Mouse (Mus musculus): ENCODE measurements around the gene Aspscr1. TPM values are rescaled to one million over a fixed set of nuclear protein-coding genes. Genes with fewer than 3 reads are reported as not detected.

The Aspscr1 gene
- total RNA-seq, 4 experiments from 2014 or later, result 32.2 to 39.8 (median 35.2) TPM

DNA sequence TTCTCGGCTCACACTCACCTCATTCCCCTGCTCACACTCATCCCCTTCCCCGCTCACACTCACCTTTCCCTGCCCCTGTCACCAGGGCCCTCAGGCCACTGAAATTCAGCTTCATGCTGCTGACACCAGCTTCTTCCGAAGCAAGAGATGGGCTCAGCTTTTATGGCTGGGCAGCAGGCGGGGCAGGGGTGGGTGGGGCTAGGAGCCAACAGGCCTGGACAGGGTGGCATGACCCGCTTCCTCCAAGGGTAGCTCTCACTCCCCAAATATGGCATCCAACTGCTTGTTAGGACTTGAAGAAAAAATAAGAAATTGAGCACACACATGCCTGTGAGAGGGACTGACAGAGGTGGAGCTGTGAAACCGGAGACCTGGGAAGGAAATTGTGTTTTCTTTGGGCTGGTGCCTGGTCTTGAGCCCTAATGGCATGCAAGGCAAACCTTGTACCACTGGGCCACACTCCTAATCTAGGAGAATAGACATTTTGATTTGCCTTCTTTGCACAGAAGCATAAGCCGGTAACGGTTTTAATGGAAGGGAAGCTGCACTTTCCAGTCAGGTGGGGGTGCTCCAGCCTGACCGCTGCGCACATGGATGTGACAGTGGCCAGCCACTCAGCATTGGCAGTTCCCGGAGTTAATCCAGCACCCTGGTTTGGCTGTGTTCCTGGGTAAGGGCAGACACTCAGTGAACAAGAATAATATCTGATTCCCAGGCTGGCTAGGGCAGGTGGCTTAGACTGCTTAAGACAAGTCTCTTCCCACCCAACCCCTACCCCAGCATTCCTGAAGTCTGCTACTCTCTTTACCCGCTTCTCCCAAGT, 59.3 kb downstream of the Aspscr1 start, which contains the start of gene Cbr2:
TSS of gene Cbr2 (minus strand) at position 257 of the 823 bp plus-strand sequence.
- no peak for DNase-seq (ENCODE audit: low spot score in 2 of 2)

DNA sequence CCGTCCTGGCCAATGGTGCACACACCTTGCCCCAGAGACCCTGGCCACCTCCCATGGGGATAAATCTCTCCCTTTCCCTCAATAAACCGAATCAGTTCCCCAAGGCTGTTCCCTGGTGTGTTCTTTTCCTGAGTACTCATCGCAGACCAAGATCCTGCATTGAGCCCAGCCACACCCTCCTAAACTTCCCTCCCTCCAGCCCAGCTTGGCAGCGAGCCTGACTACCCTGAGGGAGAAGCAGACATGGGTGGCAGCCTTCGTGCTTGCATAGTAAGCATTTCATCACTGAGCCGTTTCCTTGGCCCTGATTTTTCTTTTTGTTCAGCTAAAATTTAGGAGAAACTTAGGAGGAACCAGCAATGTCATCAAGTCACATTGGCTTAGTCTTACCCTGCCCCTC, 60.7 kb downstream of the Aspscr1 start:
- DNase-seq (ENCODE audit: low spot score in 2 of 2), result no peak

DNA sequence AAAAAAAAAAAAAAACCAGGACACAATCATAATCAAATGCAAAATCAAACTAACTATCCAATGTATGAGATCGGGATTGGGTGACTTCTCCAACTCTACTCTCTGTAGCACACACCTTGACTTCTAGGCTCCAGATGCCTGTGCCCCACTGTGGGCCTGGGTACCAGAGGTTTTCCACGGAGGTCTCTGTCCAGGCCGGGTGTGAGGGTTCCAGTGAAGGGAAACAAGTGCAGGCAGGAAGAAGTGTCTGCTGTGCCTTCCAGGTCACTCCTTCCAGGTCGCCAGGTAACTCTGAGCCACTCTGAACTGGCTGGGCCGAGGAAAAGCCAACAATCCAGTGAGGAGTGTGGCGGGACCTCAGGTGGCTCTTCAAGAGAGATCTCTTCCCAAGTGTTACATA, 63.7 kb downstream of the Aspscr1 start:
- no peak for DNase-seq (ENCODE audit: low spot score in 2 of 2)

DNA sequence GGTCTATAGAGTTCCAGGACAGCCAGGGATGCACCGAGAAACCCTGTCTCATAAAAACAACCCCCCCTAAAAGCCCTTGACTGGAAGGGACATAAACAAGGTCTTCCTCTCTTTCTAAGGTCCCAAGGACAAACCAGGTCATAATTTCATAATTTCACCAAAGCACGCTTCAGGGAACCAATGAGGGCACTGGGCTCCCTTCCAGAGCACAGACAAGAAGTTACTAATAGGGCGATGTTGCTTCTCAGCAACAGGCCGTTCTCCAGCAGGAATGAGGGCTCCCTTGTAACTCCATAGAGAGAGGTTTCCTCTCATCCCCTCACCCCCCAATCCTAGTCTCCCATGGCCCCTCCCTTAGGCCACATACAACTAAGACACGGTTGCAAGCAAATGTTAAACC, 68.2 kb downstream of the Aspscr1 start:
- no peak for DNase-seq (ENCODE audit: low spot score in 2 of 2)

DNA sequence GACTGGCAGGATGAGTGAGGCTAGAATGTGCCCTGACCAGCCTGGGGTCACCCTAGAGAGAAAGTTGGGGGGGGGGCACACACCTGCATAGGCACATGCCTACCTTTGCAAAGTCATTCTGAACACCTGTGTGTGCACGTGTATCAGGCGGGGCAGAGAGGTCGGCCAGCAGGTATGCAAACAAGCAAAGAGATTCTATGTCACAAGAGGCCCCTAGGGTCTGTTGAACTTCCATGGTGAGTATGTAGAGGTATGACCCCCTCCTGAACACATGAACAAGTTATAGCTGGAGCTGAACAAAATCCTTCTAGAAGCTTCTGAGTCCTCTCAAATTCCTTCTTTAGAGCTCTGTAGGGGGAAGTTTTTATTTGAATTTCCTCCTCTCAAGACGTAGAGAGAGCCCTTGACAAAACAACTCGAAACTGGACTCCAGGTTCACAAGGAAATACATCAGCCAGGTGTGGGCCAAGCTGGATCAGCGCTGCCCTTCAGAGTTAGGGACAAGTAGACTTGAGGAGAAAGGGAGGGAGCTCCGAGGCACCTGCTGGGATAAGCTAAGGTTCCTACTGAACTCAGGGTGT, 71.4 kb downstream of the Aspscr1 start:
- no peak for DNase-seq (ENCODE audit: low spot score in 2 of 2)

DNA sequence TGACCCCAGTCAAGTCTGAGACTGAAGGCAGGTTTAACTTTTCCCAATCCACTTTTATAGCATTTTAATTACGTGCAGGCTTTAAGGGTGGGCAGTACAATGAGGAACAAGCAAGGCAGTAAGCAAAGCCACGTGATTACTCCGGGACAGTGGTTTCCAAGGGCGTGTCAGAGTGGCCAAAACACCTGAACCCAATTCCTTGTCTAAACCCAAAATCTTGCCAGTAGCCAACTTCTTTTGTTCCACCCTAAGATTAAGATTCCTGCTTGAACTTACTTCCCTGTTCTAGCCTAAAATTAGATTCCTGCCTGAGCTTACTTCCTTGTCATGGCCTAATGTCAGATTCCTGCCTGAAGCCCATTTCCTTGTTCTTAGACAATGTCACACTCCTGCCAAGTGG, 75.2 kb downstream of the Aspscr1 start:
- DNase-seq (ENCODE audit: low spot score in 2 of 2), result no peak

DNA sequence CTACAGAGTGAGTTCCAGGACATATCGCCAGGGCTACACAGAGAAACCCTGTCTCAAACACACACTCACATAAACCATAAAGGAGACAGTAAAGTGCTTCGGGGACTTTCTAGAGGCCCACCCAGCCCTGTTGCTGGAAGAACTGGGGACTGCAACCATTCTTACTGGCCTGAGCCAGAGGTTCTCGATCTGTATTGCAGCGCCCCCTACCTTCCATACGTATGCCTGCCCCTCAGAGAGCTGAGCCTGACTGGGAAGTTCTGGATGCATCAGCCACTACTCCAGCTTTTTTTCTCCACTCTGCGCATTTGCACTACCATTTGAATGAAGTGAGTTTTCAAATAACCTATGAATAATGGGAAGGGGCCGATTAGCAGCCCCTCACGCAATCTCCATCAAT, 76.7 kb downstream of the Aspscr1 start:
- no peak for DNase-seq (ENCODE audit: low spot score in 2 of 2)

DNA sequence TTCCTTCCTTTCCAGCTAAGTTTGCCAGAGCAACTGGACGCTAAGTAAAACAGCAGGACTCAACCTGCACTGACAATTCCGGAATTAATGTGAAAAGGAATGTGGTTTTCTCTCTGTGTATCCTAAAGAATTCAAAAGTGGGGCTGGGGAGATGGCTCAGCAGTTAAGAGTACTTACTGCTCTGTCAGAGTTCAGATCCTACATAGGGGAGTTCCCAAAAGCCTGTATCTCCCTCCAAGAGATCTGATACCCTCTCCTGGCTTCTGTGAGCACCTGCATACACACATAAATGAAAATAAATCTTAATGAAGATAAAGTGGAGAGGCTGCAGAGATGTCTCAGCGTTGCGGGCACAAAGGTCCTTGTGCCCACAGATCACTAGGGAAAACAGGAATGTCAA, 78.8 kb downstream of the Aspscr1 start:
- DNase-seq (ENCODE audit: low spot score in 2 of 2), result no peak

Small RNAs within 50 kb of the gene (microRNA-seq; reads per million reads assigned to microRNA genes)
- not detected for gene Mir6936

Other genes with a start within 250 kb of the Aspscr1 start
- gene Nploc4, start 235.3 kb upstream of the Aspscr1 start, total RNA-seq (2022), result 10 to 100 TPM; 87.7 to 97.5 (median 90.6) TPM
- gene Tspan10, start 230.3 kb upstream of the Aspscr1 start, total RNA-seq (2022), result 1 to 10 TPM in 1 of 4 experiments, not detected in 3; 1.2 TPM
- 1 to 10 TPM in 2 of 4 experiments, under 1 TPM in 2; 0.70 to 1.0 (median 0.94) TPM for gene Pde6g, start 219.5 kb upstream of the Aspscr1 start, total RNA-seq (2022)
- gene Oxld1, start 214.9 kb upstream of the Aspscr1 start, total RNA-seq (2022), result 10 to 100 TPM; 20.4 to 26.4 (median 22.2) TPM
- 1 to 10 TPM; 4.5 to 6.0 (median 5.1) TPM for gene Ccdc137, start 214.9 kb upstream of the Aspscr1 start, total RNA-seq (2022)
- 1 to 10 TPM; 4.7 to 7.5 (median 6.2) TPM for gene Arl16, start 205.4 kb upstream of the Aspscr1 start, total RNA-seq (2022)
- gene Mrpl12, start 188.4 kb upstream of the Aspscr1 start, total RNA-seq (2022), result 100 to 1,000 TPM; 121 to 138 (median 132) TPM
- gene Slc25a10, start 181.1 kb upstream of the Aspscr1 start, total RNA-seq (2022), result 1 to 10 TPM; 1.9 to 5.0 (median 3.1) TPM
- gene Gcgr, start 142.3 kb upstream of the Aspscr1 start, total RNA-seq (2022), result under 1 TPM in 1 of 4 experiments, not detected in 3; 0.29 TPM
- gene Mcrip1, start 123.2 kb upstream of the Aspscr1 start, total RNA-seq (2022), result 10 to 100 TPM; 18.6 to 20.5 (median 20.1) TPM
- gene Ppp1r27, start 121.8 kb upstream of the Aspscr1 start, total RNA-seq (2022), result 100 to 1,000 TPM; 157 to 382 (median 178) TPM
- gene P4hb, start 99.7 kb upstream of the Aspscr1 start, total RNA-seq (2022), result 100 to 1,000 TPM; 162 to 245 (median 209) TPM
- 10 to 100 TPM; 74.3 to 86.2 (median 80.7) TPM for gene Arhgdia, start 91.3 kb upstream of the Aspscr1 start, total RNA-seq (2022)
- gene Alyref, start 74.6 kb upstream of the Aspscr1 start, total RNA-seq (2022), result 10 to 100 TPM; 20.1 to 40.8 (median 35.8) TPM
- 10 to 100 TPM; 42.5 to 54.1 (median 49.7) TPM for gene Anapc11, start 74.6 kb upstream of the Aspscr1 start, total RNA-seq (2022)
- not detected for gene Npb, start 64.5 kb upstream of the Aspscr1 start, total RNA-seq (2022)
- 10 to 100 TPM; 20.0 to 26.8 (median 26.0) TPM for gene Pcyt2, start 55.0 kb upstream of the Aspscr1 start, total RNA-seq (2022)
- 1 to 10 TPM; 2.6 to 4.5 (median 3.8) TPM for gene Sirt7, start 47.7 kb upstream of the Aspscr1 start, total RNA-seq (2022)
- gene Mafg, start 39.4 kb upstream of the Aspscr1 start, total RNA-seq (2022), result 10 to 100 TPM; 49.5 to 63.3 (median 59.3) TPM
- 1 to 10 TPM; 3.7 to 5.3 (median 4.8) TPM for gene Pycr1, start 29.2 kb upstream of the Aspscr1 start, total RNA-seq (2022)
- gene Myadml2, start 24.8 kb upstream of the Aspscr1 start, total RNA-seq (2022), result 100 to 1,000 TPM; 112 to 153 (median 132) TPM
- gene Notum, start 11.8 kb upstream of the Aspscr1 start, total RNA-seq (2022), result under 1 TPM in 1 of 4 experiments, not detected in 3; 0.22 TPM
- 10 to 100 TPM; 26.1 to 31.0 (median 27.3) TPM for gene Cenpx, start 40.8 kb downstream of the Aspscr1 start, total RNA-seq (2022)
- gene Lrrc45, start 41.0 kb downstream of the Aspscr1 start, total RNA-seq (2022), result 1 to 10 TPM; 1.8 to 4.4 (median 2.9) TPM
- 1 to 10 TPM in 2 of 4 experiments, under 1 TPM in 2; 0.75 to 1.2 (median 0.89) TPM for gene Rac3, start 48.5 kb downstream of the Aspscr1 start, total RNA-seq (2022)
- gene Dcxr, start 54.3 kb downstream of the Aspscr1 start, total RNA-seq (2022), result 1 to 10 TPM; 7.9 to 9.8 (median 8.7) TPM
- 10 to 100 TPM in 2 of 4 experiments, 1 to 10 TPM in 2; 6.1 to 30.8 (median 10.4) TPM for gene Cbr2, start 59.1 kb downstream of the Aspscr1 start, total RNA-seq (2022)
- 10 to 100 TPM; 14.8 to 40.9 (median 19.1) TPM for gene Hmga1b, start 89.8 kb downstream of the Aspscr1 start, total RNA-seq (2022)
- gene Rfng, start 111.2 kb downstream of the Aspscr1 start, total RNA-seq (2022), result 10 to 100 TPM; 10.8 to 13.6 (median 13.1) TPM
- gene Gps1, start 111.3 kb downstream of the Aspscr1 start, total RNA-seq (2022), result 10 to 100 TPM; 65.4 to 71.6 (median 69.3) TPM
- 10 to 100 TPM; 29.0 to 36.8 (median 35.0) TPM for gene Dus1l, start 123.4 kb downstream of the Aspscr1 start, total RNA-seq (2022)
- gene Fasn, start 151.6 kb downstream of the Aspscr1 start, total RNA-seq (2022), result 10 to 100 TPM in 2 of 4 experiments, 1 to 10 TPM in 2; 8.4 to 12.2 (median 9.4) TPM